Mouse (Mus musculus) heart, embryonic 14.5 days (tissue): ENCODE data around the gene Scamp2. TPM values are rescaled to one million over a fixed set of nuclear protein-coding genes. Genes with fewer than 3 reads are reported as not detected.

Experiments
- ATAC-seq: fragments of 200-750 bp; cut with Nextera tagmentation; 2 replicates; pipeline ENCODE4 v1.8.0; 2017; ENCODE audit warnings: low read depth, moderate TSS enrichment; ENCODE audit not compliant: insufficient number of reproducible peaks, insufficient read depth, low FRiP score
- H3K27ac ChIP-seq, 2 experiments: fragments of 200-500 bp in 1 of 2; fragments of 300-500 bp in 1 of 2; sonication (generic) in 1 of 2; replicated peaks in 1 of 2; 2 replicates each; pipeline ENCODE4 v1.5.1; 2012 to 2014; ENCODE audit warnings: low read depth in 2 of 2, low read length in 2 of 2, control low read depth in 1 of 2, mild to moderate bottlenecking in 1 of 2, mixed read lengths in 1 of 2; ENCODE audit not compliant: control insufficient read depth in 1 of 2, insufficient read depth in 1 of 2
- H3K27me3 ChIP-seq: fragments of 300-500 bp; sonication (generic); 2 replicates; pipeline ENCODE4 v1.6.1; 2014; ENCODE audit warnings: mild to moderate bottlenecking, low read length, control low read depth; ENCODE audit not compliant: control insufficient read depth, insufficient read depth
- H3K36me3 ChIP-seq: fragments of 300-500 bp; sonication (generic); 2 replicates; pipeline ENCODE4 v1.6.1; 2014; ENCODE audit warnings: mild to moderate bottlenecking, control low read depth, low read length, mixed read lengths; ENCODE audit not compliant: control insufficient read depth, insufficient read depth
- H3K4me1 ChIP-seq, 2 experiments: fragments of 200-500 bp in 1 of 2; fragments of 300-500 bp in 1 of 2; sonication (generic) in 1 of 2; 2 replicates each; pipeline ENCODE4 v1.6.1; 2012 to 2014; ENCODE audit warnings: low read length in 2 of 2, control low read depth in 1 of 2, mixed read lengths in 1 of 2; ENCODE audit not compliant: control insufficient read depth in 2 of 2, insufficient read depth in 2 of 2
- H3K4me2 ChIP-seq: fragments of 300-500 bp; sonication (generic); 2 replicates; pipeline ENCODE4 v1.6.1; 2014; ENCODE audit warnings: mild to moderate bottlenecking, low read length
- H3K4me3 ChIP-seq, 2 experiments: fragments of 200-500 bp in 1 of 2; fragments of 300-500 bp in 1 of 2; sonication (generic) in 1 of 2; 2 replicates each; pipeline ENCODE4 v1.5.1; 2012 to 2014; ENCODE audit warnings: low read length in 2 of 2, mild to moderate bottlenecking in 2 of 2, control low read depth in 1 of 2, low read depth in 1 of 2, moderate library complexity in 1 of 2; ENCODE audit not compliant: control insufficient read depth in 1 of 2, insufficient read depth in 1 of 2
- H3K9ac ChIP-seq: fragments of 300-500 bp; sonication (generic); 2 replicates; pipeline ENCODE4 v1.6.1; 2014; ENCODE audit warnings: mild to moderate bottlenecking, low read length
- H3K9me3 ChIP-seq: fragments of 300-500 bp; sonication (generic); 2 replicates; pipeline ENCODE4 v1.6.1; 2016; ENCODE audit warnings: low read length, control low read depth; ENCODE audit not compliant: control insufficient read depth
- WGBS: fragments of 180-500 bp; shearing (Covaris S2); extraction: QIAGEN DNeasy Blood & Tissue Kit; methylation state at CpG from one replicate; pipeline ENCODE4 v1.1.7; 2014; 5-methylcytosine and 5-hydroxymethylcytosine counted together
- polyA plus RNA-seq: library from polyadenylated mRNA; unstranded; fragments of >200 nt; fragmentation: Nextera tagmentation; extraction: Ambion mirVana; gene quantifications from 2 replicates; pipeline ENCODE4 v1.2.1, GENCODE M21; 2014

The Scamp2 gene
- polyA plus RNA-seq, 1 experiment from 2014 or later: 56.5 TPM

DNA sequence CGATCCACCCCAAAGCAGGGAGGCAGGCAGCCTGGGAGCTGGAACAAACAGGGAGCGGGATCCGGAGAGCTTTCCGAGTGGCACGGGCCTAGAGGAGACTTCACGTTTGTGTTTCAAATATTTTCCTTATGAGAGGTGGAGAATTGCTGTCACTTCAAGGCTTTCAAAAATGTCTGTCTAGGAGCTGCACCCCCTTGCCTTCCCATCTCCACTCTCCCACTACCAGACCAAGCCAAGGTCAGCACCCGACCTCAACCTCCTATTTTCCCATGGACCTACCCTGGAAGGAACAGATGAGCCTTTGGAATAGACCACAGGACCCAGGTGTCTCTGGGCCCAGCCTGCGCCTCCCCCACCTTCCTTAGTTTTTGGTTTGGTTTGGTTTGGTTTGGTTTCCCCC, 36.5 kb downstream of the Scamp2 start:
- 0 out of 2 replicates have a peak overlapping the region, but pooled peaks have one; percentile 27 for H3K9ac ChIP-seq
- H3K27me3 ChIP-seq: no peaks in the 10 kb centered on the region
- H3K4me2 ChIP-seq: no peak overlapping the region
- 82% methylated on average over 8 of the region's 8 CpGs for WGBS
- peaks cover 38% of the 10 kb centered on the region for H3K36me3 ChIP-seq
- H3K4me3 ChIP-seq: no peak overlapping the region
- no peaks in the 10 kb centered on the region for H3K9me3 ChIP-seq
- peaks cover 41 to 48% of the 10 kb centered on the region in 2 experiments for H3K4me1 ChIP-seq
- H3K27ac ChIP-seq: no peak overlapping the region
- ATAC-seq: no peak

DNA sequence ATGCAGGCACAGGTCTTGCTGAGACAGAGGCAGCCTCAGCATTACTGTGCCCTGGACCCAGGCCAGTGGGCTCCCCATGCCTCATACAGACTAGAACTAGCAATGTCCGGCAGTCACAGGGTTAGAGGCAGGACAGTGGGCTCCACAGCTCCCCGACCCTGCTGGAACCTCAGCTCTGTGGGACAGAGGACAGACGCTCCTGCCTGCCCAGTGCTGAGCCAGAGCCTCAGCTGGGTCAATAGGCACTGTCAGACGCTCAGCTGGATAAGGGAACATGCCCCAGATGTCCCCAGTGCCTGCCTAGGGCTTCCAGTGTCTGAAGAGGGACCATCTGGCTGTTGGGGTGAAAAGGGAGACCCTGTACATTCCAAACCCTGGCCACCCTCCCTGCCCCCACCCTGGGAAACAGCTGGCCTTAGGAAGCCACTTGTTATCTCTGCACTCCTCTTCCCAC, 37.2 kb downstream of the Scamp2 start:
- no peaks in the 10 kb centered on the region for H3K27me3 ChIP-seq
- H3K4me2 ChIP-seq: no peak overlapping the region
- 16% methylated on average over 4 of the region's 4 CpGs for WGBS
- no peak for ATAC-seq
- no peak overlapping the region; a peak in 1 of 4 replicates for H3K27ac ChIP-seq
- H3K4me3 ChIP-seq: no peak overlapping the region
- no peak overlapping the region for H3K9ac ChIP-seq
- H3K9me3 ChIP-seq: no peaks in the 10 kb centered on the region
- H3K36me3 ChIP-seq: peaks cover 31% of the 10 kb centered on the region
- H3K4me1 ChIP-seq: peaks cover 42 to 51% of the 10 kb centered on the region in 2 experiments

DNA sequence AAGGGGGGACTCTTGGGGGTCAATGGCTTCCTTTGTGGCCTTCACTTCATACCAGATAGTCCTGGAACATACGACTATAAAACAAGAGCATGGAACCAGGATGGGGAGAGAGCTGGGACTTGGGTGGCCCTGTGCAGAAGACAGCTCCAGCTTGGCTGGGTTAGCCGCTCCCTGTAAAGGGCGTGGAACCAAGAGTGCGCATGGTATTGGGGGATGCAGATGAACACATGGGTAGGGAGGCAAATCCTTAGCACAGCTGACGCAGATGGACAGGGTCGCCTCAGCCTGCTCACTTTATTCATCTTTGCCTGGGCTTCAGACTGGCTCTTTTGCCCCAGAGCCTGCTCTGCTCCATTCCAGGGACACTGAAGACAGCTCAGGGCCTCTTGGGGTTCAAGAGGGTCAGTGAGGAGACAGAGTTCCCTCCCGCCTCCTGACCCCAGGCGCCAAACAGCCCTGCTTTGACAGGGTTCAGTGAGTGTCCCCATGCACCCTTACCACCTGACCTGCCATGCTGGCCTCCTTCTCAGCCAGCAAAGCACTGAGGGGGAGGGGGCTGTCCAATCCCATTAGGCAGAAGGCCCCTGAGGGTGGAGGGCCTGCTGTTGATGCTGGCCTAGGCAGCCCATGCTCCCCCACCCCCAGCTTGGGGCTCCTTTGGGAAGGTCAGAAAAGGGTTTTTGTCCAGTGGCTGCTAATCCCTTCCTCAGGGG, 38.3 kb downstream of the Scamp2 start:
- Histone ChIP-seq H3K9me3 (no peaks in the 10 kb centered on the region), H3K9ac (no peak overlapping the region), H3K27me3 (peaks cover 2% of the 10 kb centered on the region; the same call in 1 of the 2 replicates), H3K4me1 (peaks cover 40 to 51% of the 10 kb centered on the region in 2 experiments), H3K4me3 (no peak overlapping the region), H3K27ac (no peak overlapping the region), H3K36me3 (peaks cover 20% of the 10 kb centered on the region), H3K4me2 (no peak overlapping the region)
- ATAC-seq: no peak
- WGBS: 64% methylated on average over 8 of the region's 8 CpGs

DNA sequence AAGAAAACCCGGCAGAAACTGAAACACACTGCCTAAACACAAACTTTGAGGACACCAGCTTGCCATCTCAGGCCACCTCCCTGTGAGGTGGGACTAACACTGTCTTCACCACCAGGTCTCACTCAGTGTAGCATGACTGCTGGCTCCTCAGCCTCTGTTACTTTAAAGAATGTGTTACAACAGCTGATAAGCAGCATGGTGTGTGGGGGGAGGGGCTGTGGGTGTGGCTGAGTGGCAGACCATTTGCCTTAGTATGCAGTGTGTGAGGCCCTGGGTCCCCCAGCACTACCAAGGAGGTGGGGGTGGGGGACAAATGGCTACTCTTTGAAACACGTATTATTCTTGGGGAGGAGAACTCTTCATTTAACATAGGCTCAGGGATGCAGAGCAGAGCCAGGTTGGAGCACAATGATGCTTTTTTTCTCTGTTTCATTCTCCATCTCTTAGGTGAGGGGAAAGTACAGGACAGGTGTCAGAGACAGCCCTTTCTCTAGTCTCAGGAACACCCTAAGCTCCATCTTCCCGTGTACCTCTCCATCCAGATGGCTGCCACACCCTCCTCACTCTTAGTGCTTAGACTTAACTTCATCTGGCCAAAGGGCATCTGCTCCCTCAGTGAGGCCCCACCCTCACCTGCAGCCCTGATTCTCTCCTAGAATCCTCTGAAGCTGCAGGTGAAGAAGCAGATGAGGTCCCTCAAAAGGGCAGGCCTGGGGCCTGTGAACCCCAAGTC, 40.0 kb downstream of the Scamp2 start:
- H3K4me1 ChIP-seq: peaks cover 39 to 51% of the 10 kb centered on the region in 2 experiments
- ATAC-seq: peak; percentile 32; the same call in 1 of the 2 replicates
- peaks cover 4% of the 10 kb centered on the region; the same call in 1 of the 2 replicates for H3K36me3 ChIP-seq
- 2% methylated on average over 3 of the region's 3 CpGs for WGBS
- H3K4me2 ChIP-seq: no peak overlapping the region
- no peak overlapping the region for H3K4me3 ChIP-seq
- H3K27ac ChIP-seq: no peak overlapping the region
- H3K9ac ChIP-seq: no peak overlapping the region
- peaks cover 19% of the 10 kb centered on the region for H3K27me3 ChIP-seq
- no peaks in the 10 kb centered on the region for H3K9me3 ChIP-seq

DNA sequence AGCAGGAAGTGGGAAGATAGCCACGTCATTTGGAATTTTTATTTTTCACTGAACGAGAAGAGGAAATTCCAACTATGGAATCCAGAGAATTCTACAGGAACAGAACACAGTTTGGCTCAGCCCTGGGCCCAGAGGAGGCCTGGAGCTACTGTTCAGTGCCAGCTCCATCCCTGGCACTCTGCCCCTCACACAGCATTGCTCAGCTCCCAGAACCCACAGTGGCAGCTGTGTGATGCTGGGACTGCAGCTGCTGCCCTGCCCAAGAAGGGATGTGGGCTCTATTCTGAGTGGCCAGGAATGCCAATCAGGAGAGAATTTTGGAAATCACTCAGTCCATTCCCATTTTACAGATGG, 40.6 kb downstream of the Scamp2 start:
- H3K4me2 ChIP-seq: no peak overlapping the region
- no peak overlapping the region for H3K27ac ChIP-seq
- peak overlapping the region; percentile 17; the same call in 1 of the 2 replicates for H3K9ac ChIP-seq
- no peaks in the 10 kb centered on the region for H3K9me3 ChIP-seq
- H3K4me1 ChIP-seq: peaks cover 42 to 56% of the 10 kb centered on the region in 2 experiments
- no peak overlapping the region for H3K4me3 ChIP-seq
- peaks cover under 1% of the 10 kb centered on the region; the same call in 1 of the 2 replicates for H3K36me3 ChIP-seq
- WGBS: 21% methylated on average over 2 of the region's 2 CpGs
- peaks cover 24% of the 10 kb centered on the region for H3K27me3 ChIP-seq
- ATAC-seq: no peak

DNA sequence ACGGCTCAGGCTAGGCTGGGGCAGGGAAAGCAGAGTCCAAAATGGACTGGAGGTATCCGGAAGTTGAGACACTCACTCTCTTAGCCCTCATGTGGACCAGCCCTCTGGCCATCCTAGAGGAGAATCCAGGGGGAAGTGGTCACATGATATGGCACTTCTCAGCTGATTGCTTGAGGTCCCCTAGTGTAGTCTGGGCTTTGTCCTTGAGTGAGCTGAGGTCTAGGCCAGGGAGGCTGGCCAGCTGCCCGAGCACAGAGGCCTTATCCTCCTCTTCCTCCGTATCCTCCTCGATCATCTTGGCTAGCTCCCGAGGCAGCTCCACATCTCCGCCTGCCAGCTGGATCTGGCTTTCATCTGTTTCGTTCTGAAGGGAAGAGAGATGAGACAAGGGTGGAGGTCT, 41.4 kb downstream of the Scamp2 start:
- Histone ChIP-seq H3K27me3 (peaks cover 32% of the 10 kb centered on the region), H3K4me2 (no peak overlapping the region), H3K4me3 (no peak overlapping the region), H3K4me1 (peaks cover 42 to 57% of the 10 kb centered on the region in 2 experiments), H3K36me3 (no peaks in the 10 kb centered on the region), H3K27ac (no peak overlapping the region), H3K9ac (no peak overlapping the region), H3K9me3 (no peaks in the 10 kb centered on the region)
- WGBS: 12% methylated on average over 8 of the region's 8 CpGs
- ATAC-seq: no peak

DNA sequence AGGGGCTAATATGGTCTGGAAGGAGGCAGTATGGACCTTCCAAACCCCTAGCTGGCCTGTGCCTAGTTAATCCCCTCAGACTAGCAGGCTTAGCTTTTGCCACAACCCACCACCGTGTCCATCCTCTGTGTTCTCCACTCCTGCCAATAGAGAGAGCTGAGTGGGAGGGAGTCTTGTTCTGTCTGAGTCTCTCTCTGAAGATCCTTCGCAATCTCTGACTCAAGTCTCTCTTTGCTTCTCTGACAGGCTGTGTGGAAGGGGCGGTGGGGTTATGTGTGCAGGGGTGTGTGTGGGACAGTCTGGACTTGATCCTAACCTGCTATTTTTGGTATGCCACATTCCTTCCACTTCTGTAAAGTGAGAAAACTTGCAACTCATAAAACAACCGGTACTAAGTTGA, 44.1 kb downstream of the Scamp2 start:
- Histone ChIP-seq H3K4me1 (peaks cover 22 to 33% of the 10 kb centered on the region in 2 experiments), H3K9me3 (no peaks in the 10 kb centered on the region), H3K4me3 (no peak overlapping the region), H3K27ac (no peak overlapping the region), H3K27me3 (peaks cover 44% of the 10 kb centered on the region), H3K4me2 (no peak overlapping the region), H3K9ac (no peak overlapping the region), H3K36me3 (no peaks in the 10 kb centered on the region)
- no peak for ATAC-seq
- 54% methylated on average over 4 of the region's 4 CpGs for WGBS
